Mouse (Mus musculus) embryo, embryonic 11.5 days (tissue): ENCODE results near the gene Stxbp5.

ENCODE experiments used
- DNase-seq: peaks from one replicate; pipeline ENCODE4 v3.0.0-alpha.2; 2012; ENCODE audit warnings: low read depth, low spot score

The Stxbp5 gene

DNA sequence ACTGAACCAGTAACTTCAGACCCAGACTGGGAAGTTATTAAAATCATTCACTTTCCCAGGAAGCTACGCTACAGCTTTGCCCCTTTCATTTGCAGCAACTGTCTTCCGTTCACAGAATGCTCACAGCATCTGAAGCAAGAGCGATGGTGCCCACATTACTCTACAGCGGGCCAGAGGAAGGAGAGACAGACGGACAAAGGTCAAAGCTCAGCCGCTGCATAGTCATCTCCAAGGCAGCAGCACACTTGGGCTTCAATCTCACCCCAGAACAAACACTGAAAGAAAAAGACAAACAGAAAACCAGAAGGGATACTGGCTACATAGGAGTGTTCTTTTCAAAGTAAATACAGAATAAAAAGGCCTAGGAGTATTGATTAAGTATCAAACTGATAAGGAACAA is 144.3 kb downstream of the Stxbp5 start:
- DNase-seq = no peak

DNA sequence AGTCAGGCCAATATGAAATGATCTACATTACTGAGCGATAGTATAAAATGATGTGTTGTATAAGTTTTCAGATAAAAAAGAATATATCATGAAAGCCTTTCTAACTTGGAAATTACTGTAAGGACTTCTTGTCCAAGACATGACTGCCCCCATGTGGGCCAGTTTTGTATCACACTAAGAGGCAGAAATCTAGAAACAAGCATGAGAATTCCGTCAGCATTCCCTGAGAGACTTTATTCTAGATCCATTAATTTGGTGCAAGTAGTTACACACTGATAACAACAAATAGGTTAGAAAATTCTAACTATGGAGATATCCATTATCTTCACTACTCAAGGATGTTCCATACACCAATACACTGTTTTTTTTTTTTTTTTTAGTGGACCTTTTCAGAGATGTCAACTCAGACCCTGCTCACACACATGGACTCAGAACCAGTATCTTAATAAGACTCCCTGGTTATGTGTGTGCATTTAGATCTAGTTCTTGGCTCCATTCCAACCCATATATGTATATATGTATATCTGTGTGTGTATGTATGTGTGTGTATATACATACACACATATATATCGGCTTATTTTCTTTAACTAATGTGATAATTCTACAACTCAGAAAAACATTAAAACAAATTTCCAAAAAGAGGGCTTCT is 145.9 kb downstream of the Stxbp5 start:
- DNase-seq = peak; percentile 49

DNA sequence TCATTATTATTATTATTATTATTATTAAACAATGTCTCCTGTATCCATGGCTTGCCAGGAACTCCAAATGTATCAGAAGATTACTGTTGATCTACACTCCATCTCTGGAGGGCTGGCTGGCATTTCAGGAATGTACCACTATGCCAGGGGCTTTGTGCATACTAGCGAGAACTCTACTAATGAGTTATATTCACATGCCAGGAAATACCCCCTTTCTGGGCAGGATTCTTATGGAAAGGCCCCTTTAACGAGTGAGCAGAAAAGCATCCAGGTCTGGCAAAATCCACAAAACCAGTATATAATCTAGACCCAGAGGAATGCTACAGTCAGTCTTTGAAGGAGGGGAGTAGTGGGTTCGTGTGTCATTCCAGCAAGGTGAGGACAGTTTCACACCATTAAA is 167.0 kb downstream of the Stxbp5 start:
- DNase-seq = no peak

DNA sequence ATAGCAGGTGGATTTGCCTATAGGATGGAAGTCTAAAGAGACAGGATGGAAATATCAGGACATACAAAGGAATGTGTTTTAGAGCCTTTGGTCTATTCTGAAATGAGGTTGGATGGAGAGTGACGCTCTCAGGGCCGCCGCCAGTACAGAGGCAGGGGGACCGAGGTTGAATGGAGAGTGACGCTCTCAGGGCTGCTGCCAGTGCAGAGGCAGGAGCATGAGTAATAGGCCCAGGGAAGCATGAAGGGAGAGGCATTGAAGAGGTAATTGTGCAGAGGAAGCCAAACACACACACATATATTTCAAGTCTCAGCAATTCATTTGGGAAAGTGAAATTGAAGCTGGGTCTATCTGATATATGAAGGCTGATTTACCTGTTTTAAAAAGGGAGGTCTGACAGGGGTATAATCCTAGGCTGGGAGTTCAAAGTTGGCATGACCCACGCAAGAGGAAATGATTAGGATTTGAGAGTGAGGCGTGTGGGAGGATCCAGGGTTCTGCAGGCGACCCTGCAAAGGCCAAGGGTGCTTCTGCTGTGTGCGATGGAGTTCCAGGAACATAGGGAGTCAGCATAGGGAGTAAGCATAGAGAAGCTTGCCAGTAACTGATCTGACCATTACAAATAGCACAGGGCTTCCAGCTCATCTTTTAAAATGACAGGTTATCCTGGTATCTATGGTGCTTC is 168.7 kb downstream of the Stxbp5 start:
- no peak for DNase-seq

DNA sequence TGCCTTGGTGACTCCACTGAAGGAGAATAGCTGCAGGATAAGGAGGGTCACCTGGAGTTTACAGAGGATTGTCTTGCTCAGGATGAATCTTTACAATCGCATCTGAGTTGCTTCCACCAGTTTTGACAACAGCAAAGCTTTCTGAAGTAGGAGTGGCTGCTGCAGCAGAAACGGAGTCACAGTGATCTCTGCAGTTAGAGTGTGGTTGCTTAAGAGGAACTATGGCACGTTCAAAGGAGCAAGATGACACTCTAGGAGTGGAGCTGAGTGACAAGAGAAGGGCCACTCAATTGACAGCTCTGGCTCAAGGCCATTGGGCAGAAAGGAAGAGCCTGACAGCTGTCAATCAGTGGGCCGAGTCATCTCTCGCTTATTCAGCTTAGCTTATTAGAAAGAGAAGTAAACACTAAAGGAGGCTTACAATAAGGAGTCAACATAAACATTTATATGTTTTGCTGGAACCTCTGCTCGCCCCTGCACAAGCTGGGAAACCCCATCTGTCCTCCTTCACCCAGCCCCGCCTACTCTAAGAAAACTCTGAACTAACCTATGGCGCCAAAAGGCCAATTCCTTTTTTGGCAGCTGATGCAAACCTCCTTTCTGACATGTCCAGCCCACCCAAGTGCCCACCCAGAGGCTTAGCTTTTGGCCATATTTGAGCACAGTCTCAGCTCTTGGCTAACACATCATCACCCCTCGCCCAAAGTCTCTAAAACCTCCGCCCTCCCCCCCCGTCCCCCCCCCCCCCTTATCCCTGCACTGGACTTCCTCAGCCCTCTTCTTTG is 178.2 kb downstream of the Stxbp5 start:
- DNase-seq = no peak

DNA sequence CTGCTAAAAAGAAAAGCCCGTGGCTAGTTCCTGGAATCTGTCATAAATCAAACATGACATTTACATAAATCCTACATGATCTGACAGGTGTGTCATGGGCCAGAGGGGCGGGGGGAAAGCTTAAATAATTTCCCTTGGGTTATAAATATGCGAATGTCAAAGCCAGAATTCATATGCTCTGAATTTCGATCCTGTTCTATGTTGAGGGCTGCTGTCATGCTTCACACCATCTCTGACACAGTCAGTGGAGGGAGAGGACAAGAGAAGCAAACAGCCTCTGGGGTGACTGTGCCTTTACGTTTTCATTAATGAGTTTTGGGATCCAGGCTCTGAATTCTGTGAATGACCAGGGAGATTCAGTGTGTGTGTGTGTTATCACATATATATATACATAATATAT is 180.9 kb downstream of the Stxbp5 start:
- no peak for DNase-seq

DNA sequence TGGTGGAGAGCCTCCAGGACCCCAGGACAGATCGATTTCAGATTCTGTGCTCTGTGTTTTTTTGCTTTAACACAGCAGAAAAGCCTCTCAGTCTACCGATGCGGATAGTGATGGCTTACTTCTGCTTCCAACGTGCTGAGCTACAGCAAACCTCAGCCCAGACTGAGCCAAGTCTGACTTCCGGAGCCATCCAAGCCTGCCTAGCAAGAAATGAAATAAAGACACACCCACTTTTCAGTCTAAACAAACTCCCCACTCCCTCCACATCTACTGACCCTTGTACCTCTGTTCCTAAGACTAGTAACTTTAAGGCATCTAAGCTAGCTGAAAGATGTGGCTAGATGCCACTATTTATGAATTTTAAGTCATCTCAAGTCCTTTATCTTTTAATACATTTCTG is 182.8 kb downstream of the Stxbp5 start:
- DNase-seq = no peak
